Mouse (Mus musculus) hindbrain, embryonic 14.5 days (tissue): ENCODE data around the gene Gemin7. TPM values are rescaled to one million over a fixed set of nuclear protein-coding genes. Genes with fewer than 3 reads are reported as not detected.
A peak's percentile ranks its signal among the peaks of the same experiment; 100 is the strongest.

Experiments
- ATAC-seq: fragments of 200-750 bp; cut with Nextera tagmentation; 2 replicates; pipeline ENCODE4 v1.8.0; 2017; ENCODE audit warnings: moderate number of reproducible peaks, mild to moderate bottlenecking, moderate TSS enrichment, moderate library complexity; ENCODE audit not compliant: low FRiP score
- DNase-seq: peaks from one replicate; pipeline ENCODE4 v3.0.0-alpha.2; 2015; ENCODE audit warnings: low spot score
- H3K27ac ChIP-seq: fragments of 300-500 bp; sonication (generic); 2 replicates; pipeline ENCODE4 v1.5.1; 2014; ENCODE audit warnings: mild to moderate bottlenecking, moderate library complexity
- H3K27me3 ChIP-seq: fragments of 300-500 bp; sonication (generic); 2 replicates; pipeline ENCODE4 v1.6.1; 2014; ENCODE audit warnings: mild to moderate bottlenecking, low read length, mixed read lengths; ENCODE audit not compliant: control insufficient read depth, insufficient read depth
- H3K36me3 ChIP-seq: fragments of 300-500 bp; sonication (generic); replicated peaks from 2 replicates; pipeline ENCODE4 v1.6.1; 2014; ENCODE audit not compliant: control insufficient read depth, insufficient read depth
- H3K4me1 ChIP-seq: fragments of 300-500 bp; sonication (generic); replicated peaks from 2 replicates; pipeline ENCODE4 v1.6.1; 2014; ENCODE audit warnings: antibody characterized with exemption, low read length, mixed read lengths; ENCODE audit not compliant: control insufficient read depth, insufficient read depth
- H3K4me2 ChIP-seq: fragments of 300-500 bp; sonication (generic); replicated peaks from 2 replicates; pipeline ENCODE4 v1.6.1; 2014; ENCODE audit warnings: mild to moderate bottlenecking, moderate library complexity
- H3K4me3 ChIP-seq: fragments of 300-500 bp; sonication (generic); replicated peaks from 2 replicates; pipeline ENCODE4 v1.5.1; 2014; ENCODE audit warnings: mild to moderate bottlenecking, low read length
- H3K9ac ChIP-seq: fragments of 300-500 bp; sonication (generic); 2 replicates; pipeline ENCODE4 v1.6.1; 2014
- H3K9me3 ChIP-seq: fragments of 300-500 bp; sonication (generic); 2 replicates; pipeline ENCODE4 v1.6.1; 2016; ENCODE audit warnings: low read length; ENCODE audit not compliant: control insufficient read depth
- WGBS: fragments of 180-500 bp; shearing (Covaris S2); extraction: QIAGEN DNeasy Blood & Tissue Kit; methylation state at CpG from one replicate; pipeline ENCODE4 v1.1.7; 2014; 5-methylcytosine and 5-hydroxymethylcytosine counted together
- polyA plus RNA-seq: library from polyadenylated mRNA; unstranded; fragments of >200 nt; fragmentation: Nextera tagmentation; extraction: Ambion mirVana; gene quantifications from 2 replicates; pipeline ENCODE4 v1.2.1, GENCODE M21; 2014

The Gemin7 gene
- polyA plus RNA-seq, 1 experiment from 2014 or later: 157 TPM

- DNase-seq: no peak
- 87% methylated on average over 8 of the region's 8 CpGs for WGBS
These were observed 3.2 kb upstream of the Gemin7 start for GRCm38 (mm10) chr7:19580634-19581033.

GRCm38 (mm10) chr7:19579751-19580150 lies 2.4 kb upstream of the Gemin7 start:
- WGBS: 79% methylated on average over 10 of the region's 10 CpGs
- no peak for ATAC-seq
- peaks cover 49% of the 10 kb centered on the region for H3K36me3 ChIP-seq

More at GRCm38 (mm10) chr7:19580634-19581033, 3.2 kb upstream of the Gemin7 start:
- H3K4me1 ChIP-seq: peaks cover 8% of the 10 kb centered on the region; the same call in 1 of the 2 replicates
- H3K9ac ChIP-seq: no peak overlapping the region
- H3K4me3 ChIP-seq: no peak overlapping the region
- H3K36me3 ChIP-seq: peaks cover 58% of the 10 kb centered on the region
- H3K27ac ChIP-seq: no peak overlapping the region
- ATAC-seq: no peak
- H3K9me3 ChIP-seq: no peaks in the 10 kb centered on the region
- peaks cover 43% of the 10 kb centered on the region for H3K27me3 ChIP-seq
- no peak overlapping the region for H3K4me2 ChIP-seq

GRCm38 (mm10) chr7:19578436-19578835 lies 1.0 kb upstream of the Gemin7 start:
- Histone ChIP-seq H3K4me2 (no peak overlapping the region), H3K4me3 (no peak overlapping the region), H3K36me3 (peaks cover 36% of the 10 kb centered on the region), H3K27ac (no peak overlapping the region), H3K9ac (no peak overlapping the region), H3K9me3 (no peaks in the 10 kb centered on the region), H3K4me1 (peaks cover 8% of the 10 kb centered on the region), H3K27me3 (peaks cover 50% of the 10 kb centered on the region)
- 66% methylated on average over 4 of the region's 4 CpGs for WGBS
- ATAC-seq: no peak
- DNase-seq: no peak

More at GRCm38 (mm10) chr7:19579751-19580150, 2.4 kb upstream of the Gemin7 start:
- H3K4me3 ChIP-seq: no peak overlapping the region
- H3K9me3 ChIP-seq: no peaks in the 10 kb centered on the region
- no peak for DNase-seq
- H3K9ac ChIP-seq: no peak overlapping the region
- peaks cover 8% of the 10 kb centered on the region; the same call in 1 of the 2 replicates for H3K4me1 ChIP-seq
- H3K27ac ChIP-seq: no peak overlapping the region
- no peak overlapping the region for H3K4me2 ChIP-seq
- H3K27me3 ChIP-seq: peaks cover 50% of the 10 kb centered on the region

DNA sequence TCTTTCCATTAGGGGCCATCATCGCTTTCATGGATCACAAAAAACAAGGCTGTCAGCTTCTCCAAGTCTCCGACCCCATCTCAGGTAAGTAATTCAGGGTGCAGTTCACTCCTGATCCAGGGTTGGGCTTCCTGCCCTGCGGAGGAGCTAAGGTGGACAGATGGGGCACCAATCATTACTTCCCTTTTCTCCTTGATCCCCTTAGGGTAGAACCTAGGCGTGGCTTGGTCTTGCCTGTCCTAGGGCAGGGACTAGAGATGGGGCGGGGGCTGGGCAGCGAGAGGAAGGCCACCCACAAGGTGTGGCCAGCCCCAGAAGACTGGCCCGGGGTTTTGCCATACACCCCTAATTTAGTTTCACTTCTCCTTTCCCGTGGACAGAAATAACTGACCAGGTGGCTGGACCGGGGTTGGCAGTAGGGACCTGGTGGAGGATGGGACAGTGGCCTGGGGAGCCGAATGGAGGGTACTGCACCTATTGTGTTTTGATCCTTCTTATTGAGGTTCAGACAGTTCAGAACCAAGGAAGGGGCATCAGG lies 551 bp upstream of the Gemin7 start:
- H3K4me3 ChIP-seq: peak overlapping the region; percentile 20
- no peaks in the 10 kb centered on the region for H3K9me3 ChIP-seq
- DNase-seq (no peak), ATAC-seq (no peak)
- H3K4me1 ChIP-seq: peaks cover 8% of the 10 kb centered on the region
- H3K27me3 ChIP-seq: peaks cover 50% of the 10 kb centered on the region
- peak overlapping the region; percentile 45 for H3K4me2 ChIP-seq
- H3K27ac ChIP-seq: no peak overlapping the region
- peaks cover 32% of the 10 kb centered on the region for H3K36me3 ChIP-seq
- peak overlapping the region; percentile 18; the same call in 1 of the 2 replicates for H3K9ac ChIP-seq
- 27% methylated on average over 10 of the region's 10 CpGs for WGBS

GRCm38 (mm10) chr7:19575559-19575958 lies 1.8 kb downstream of the Gemin7 start:
- WGBS: 61% methylated on average over 3 of the region's 3 CpGs
- H3K4me1 ChIP-seq: peaks cover 20% of the 10 kb centered on the region
- H3K27ac ChIP-seq: no peak overlapping the region
- no peak for ATAC-seq
- peaks cover 50% of the 10 kb centered on the region for H3K27me3 ChIP-seq
- peaks cover 8% of the 10 kb centered on the region for H3K36me3 ChIP-seq
- no peak for DNase-seq
- H3K9me3 ChIP-seq: no peaks in the 10 kb centered on the region
- H3K4me2 ChIP-seq: no peak overlapping the region
- H3K9ac ChIP-seq: no peak overlapping the region
- no peak overlapping the region for H3K4me3 ChIP-seq

DNA sequence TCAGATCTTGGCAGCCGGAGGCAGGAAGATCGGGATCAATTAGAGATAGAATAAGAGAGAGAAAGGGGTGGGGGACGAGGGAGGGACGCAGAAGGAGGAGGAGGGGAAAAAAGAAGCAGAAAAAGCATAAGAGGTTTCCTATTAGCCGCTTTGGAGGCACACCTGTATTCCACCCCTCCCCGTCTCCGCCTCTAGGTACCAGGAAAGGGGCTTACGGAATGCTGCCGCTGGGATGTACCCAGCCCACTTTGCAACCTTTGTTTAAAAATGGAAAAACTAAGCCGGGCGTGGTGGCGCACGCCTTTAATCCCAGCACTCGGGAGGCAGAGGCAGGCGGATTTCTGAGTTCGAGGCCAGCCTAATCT lies 3.6 kb downstream of the Gemin7 start:
- DNase-seq: no peak
- Histone ChIP-seq H3K4me2 (peak overlapping the region; percentile 87), H3K27ac (peak overlapping the region; percentile 58), H3K36me3 (peaks cover 9% of the 10 kb centered on the region), H3K27me3 (peaks cover 38% of the 10 kb centered on the region), H3K9me3 (no peaks in the 10 kb centered on the region), H3K4me1 (peaks cover 20% of the 10 kb centered on the region), H3K4me3 (peak overlapping the region; percentile 75), H3K9ac (peak overlapping the region; percentile 63)
- 29% methylated on average over 15 of the region's 16 CpGs for WGBS
- ATAC-seq: no peak; the same call in 1 of the 2 replicates

DNA sequence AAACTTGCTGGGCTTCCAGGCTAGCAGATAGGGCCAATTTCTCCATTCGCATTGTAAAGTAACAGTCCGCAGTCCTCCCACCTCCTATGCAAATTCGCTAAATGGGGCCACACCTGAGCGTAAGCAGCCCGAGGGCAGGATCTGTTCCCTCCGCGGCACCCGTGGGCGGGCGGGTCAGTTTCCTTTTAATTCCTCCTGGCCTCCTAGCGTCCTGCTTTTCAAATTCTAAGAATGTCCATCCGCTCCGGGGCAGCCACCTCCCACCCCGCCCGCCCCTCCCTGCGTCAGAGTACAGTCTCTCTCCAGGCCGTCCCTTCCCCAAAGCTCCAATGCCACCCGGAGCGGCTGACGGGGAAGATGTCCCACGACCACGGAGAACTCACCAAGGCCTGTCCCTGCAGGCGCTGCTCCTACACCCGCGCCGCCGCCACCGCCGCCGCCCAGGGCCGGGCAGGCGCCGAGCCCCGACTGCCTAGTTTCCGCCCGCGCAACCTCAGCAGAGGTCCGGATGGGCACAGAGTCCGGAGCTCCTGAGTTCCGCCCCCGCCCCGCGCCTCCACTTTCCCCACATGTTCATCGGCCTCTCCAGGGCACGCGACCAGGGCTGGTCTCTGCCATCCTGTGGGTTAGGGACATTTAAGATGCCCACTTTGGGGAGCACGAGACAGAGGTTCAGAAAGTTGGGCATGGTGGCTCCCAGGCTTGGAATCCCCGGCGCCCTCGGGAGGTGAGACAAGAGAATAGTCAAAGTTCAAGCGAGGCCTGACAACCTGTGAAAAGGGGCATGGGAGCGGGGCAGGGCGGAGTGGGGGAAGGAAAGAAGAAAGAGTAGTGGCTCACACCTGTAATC lies 4.2 kb downstream of the Gemin7 start:
- no peaks in the 10 kb centered on the region for H3K9me3 ChIP-seq

GRCm38 (mm10) chr7:19569647-19570046 lies 7.7 kb downstream of the Gemin7 start:
- Histone ChIP-seq H3K27ac (no peak overlapping the region), H3K4me3 (no peak overlapping the region), H3K4me1 (peaks cover 12% of the 10 kb centered on the region), H3K4me2 (no peak overlapping the region), H3K27me3 (no peaks in the 10 kb centered on the region), H3K9me3 (no peaks in the 10 kb centered on the region), H3K36me3 (peaks cover 25% of the 10 kb centered on the region), H3K9ac (no peak overlapping the region)
- DNase-seq: no peak
- ATAC-seq: no peak
- 92% methylated on average over 3 of the region's 3 CpGs for WGBS

More for the DNA sequence above, 4.2 kb downstream of the Gemin7 start:
- H3K27ac ChIP-seq: peak overlapping the region; percentile 58
- peak overlapping the region; percentile 87 for H3K4me2 ChIP-seq
- peak; percentile 87 for ATAC-seq
- WGBS: under 1% methylated on average over 53 of the region's 53 CpGs
- peak; percentile 79 for DNase-seq
- H3K27me3 ChIP-seq: peaks cover 32% of the 10 kb centered on the region
- H3K4me3 ChIP-seq: peak overlapping the region; percentile 75
- H3K4me1 ChIP-seq: peaks cover 20% of the 10 kb centered on the region
- H3K9ac ChIP-seq: peak overlapping the region; percentile 63
- peaks cover 13% of the 10 kb centered on the region for H3K36me3 ChIP-seq

GRCm38 (mm10) chr7:19567426-19567825 lies 10.0 kb downstream of the Gemin7 start:
- H3K27me3 ChIP-seq: no peaks in the 10 kb centered on the region
- H3K4me2 ChIP-seq: no peak overlapping the region
- WGBS: 96% methylated on average over 8 of the region's 8 CpGs
- no peak overlapping the region for H3K27ac ChIP-seq
- no peak overlapping the region for H3K4me3 ChIP-seq
- no peak overlapping the region for H3K9ac ChIP-seq
- peaks cover 15% of the 10 kb centered on the region for H3K4me1 ChIP-seq
- ATAC-seq: no peak
- peaks cover 32% of the 10 kb centered on the region for H3K36me3 ChIP-seq
- H3K9me3 ChIP-seq: no peaks in the 10 kb centered on the region
- DNase-seq: no peak
